Mouse (Mus musculus): ENCODE data around the gene Fance. TPM values are rescaled to one million over a fixed set of nuclear protein-coding genes. Genes with fewer than 3 reads are reported as not detected.

The Fance gene
- polyA plus RNA-seq, 1 experiment = 16.6 TPM

DNA sequence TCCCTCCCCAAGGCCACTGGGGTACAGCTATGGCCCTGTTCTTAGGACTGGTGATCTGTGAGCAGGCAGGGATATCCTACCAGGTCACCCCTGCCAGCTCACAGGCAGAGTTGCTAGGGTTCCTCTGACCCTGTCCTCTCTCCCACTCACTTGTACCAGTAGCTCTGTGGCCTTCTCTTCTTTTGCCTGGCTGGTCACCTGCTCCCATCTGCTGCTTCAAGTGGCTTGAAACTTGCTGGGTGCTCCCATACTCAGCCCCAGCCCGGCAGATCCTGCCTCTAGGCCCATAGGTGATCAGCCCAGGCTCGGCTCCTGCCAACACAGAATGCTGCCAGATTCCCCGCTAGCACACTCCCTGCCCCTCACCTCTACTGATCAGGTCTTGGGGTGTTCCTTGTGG is 12.5 kb upstream of the Fance start:
- TF ChIP-seq POLR2A (IDR thresholded peaks at IDR 0.05; ENCODE audit: low read depth, low read length) = no peak
- no peak for TF ChIP-seq CTCF (IDR thresholded peaks at IDR 0.05; ENCODE audit: extremely low read depth, insufficient read length, insufficient replicate concordance, low read depth, low read length)
- Histone ChIP-seq H3K27me3 (ENCODE audit: control insufficient read depth, insufficient read depth, low read length) (no peaks in the 10 kb centered on the region), H3K4me3 (ENCODE audit: low read depth, low read length) (no peak overlapping the region), H3K4me1 (ENCODE audit: control insufficient read depth, insufficient read depth, insufficient read length, low read length) (no peaks in the 10 kb centered on the region), H3K36me3 (ENCODE audit: control insufficient read depth, insufficient read depth, low read length) (peaks cover 53% of the 10 kb centered on the region), H3K27ac (ENCODE audit: insufficient read depth, low read depth, low read length) (no peak overlapping the region)
- 60% methylated on average over 3 of the region's 3 CpGs for WGBS

DNA sequence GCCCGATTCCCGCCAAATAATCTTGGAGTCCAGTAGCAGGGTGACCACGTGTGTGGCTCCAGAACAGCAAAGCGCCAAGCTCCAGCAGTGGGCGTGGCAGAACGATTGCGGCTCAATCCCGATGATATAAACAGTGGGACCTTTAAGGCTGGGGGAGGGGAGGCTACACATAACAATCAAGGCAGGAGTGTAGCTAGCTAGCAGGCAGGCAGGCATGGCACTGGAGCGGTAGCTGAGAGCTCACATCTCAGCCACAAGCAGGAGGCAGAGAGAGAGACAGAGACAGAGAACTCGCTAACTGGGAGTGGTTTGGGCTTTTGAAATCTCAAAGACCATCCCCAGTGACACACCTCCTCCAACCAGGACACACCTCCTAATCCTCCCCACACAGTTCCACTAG is 8.1 kb upstream of the Fance start:
- H3K4me1 ChIP-seq (ENCODE audit: control insufficient read depth, insufficient read depth, insufficient read length, low read length) = peaks cover 3% of the 10 kb centered on the region; the same call in 1 of the 2 replicates
- no peak overlapping the region for H3K27ac ChIP-seq (ENCODE audit: insufficient read depth, low read depth, low read length)
- peaks cover 16% of the 10 kb centered on the region for H3K36me3 ChIP-seq (ENCODE audit: control insufficient read depth, insufficient read depth, low read length)
- no peak overlapping the region for H3K4me3 ChIP-seq (ENCODE audit: low read depth, low read length)
- no peak for TF ChIP-seq POLR2A (IDR thresholded peaks at IDR 0.05; ENCODE audit: low read depth, low read length)
- no peak for TF ChIP-seq CTCF (IDR thresholded peaks at IDR 0.05; ENCODE audit: extremely low read depth, insufficient read length, insufficient replicate concordance, low read depth, low read length)
- WGBS = 60% methylated on average over 10 of the region's 10 CpGs
- H3K27me3 ChIP-seq (ENCODE audit: control insufficient read depth, insufficient read depth, low read length) = no peaks in the 10 kb centered on the region

- WGBS = 12% methylated on average over 18 of the region's 18 CpGs
- H3K4me1 ChIP-seq (ENCODE audit: control insufficient read depth, insufficient read depth, insufficient read length, low read length) = peaks cover 3% of the 10 kb centered on the region; the same call in 1 of the 2 replicates
- no peaks in the 10 kb centered on the region for H3K36me3 ChIP-seq (ENCODE audit: control insufficient read depth, insufficient read depth, low read length)
- H3K27ac ChIP-seq (ENCODE audit: insufficient read depth, low read depth, low read length) = no peak overlapping the region
- no peaks in the 10 kb centered on the region for H3K27me3 ChIP-seq (ENCODE audit: control insufficient read depth, insufficient read depth, low read length)
- peak overlapping the region; percentile 24; the same call in 1 of the 2 replicates for H3K4me3 ChIP-seq (ENCODE audit: low read depth, low read length)
- TF ChIP-seq POLR2A (IDR thresholded peaks at IDR 0.05; ENCODE audit: low read depth, low read length) = no peak
- peak; percentile 91; the same call in 1 of the 2 replicates for TF ChIP-seq CTCF (IDR thresholded peaks at IDR 0.05; ENCODE audit: extremely low read depth, insufficient read length, insufficient replicate concordance, low read depth, low read length)
Observed at GRCm38 (mm10) chr17:28308297-28309195, 4.8 kb upstream of the Fance start.

DNA sequence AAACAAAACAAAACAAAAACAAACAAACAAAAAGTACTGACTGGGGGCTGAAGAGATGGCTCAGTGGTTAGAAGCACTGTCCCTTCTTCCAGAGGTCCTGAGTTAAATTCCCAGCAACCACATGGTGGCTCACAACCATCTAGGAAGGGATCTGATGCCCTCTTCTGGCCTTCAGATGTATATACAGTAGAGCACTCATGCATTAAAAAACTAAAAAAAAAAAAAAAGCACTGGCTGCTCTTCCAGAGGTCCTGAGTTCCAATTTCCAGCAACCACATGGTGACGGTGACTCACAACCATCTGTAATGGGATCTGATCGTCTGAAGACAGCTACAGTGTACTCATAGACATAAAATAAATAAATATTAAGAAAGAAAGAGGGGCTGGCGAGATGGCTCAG is 2.5 kb upstream of the Fance start:
- 78% methylated on average over 3 of the region's 3 CpGs for WGBS
- no peak overlapping the region for H3K27ac ChIP-seq (ENCODE audit: insufficient read depth, low read depth, low read length)
- H3K4me1 ChIP-seq (ENCODE audit: control insufficient read depth, insufficient read depth, insufficient read length, low read length) = peaks cover 9% of the 10 kb centered on the region; the same call in 1 of the 2 replicates
- H3K4me3 ChIP-seq (ENCODE audit: low read depth, low read length) = no peak overlapping the region
- no peaks in the 10 kb centered on the region for H3K27me3 ChIP-seq (ENCODE audit: control insufficient read depth, insufficient read depth, low read length)
- TF ChIP-seq POLR2A (IDR thresholded peaks at IDR 0.05; ENCODE audit: low read depth, low read length) (no peak), CTCF (IDR thresholded peaks at IDR 0.05; ENCODE audit: extremely low read depth, insufficient read length, insufficient replicate concordance, low read depth, low read length) (no peak)
- H3K36me3 ChIP-seq (ENCODE audit: control insufficient read depth, insufficient read depth, low read length) = no peaks in the 10 kb centered on the region

DNA sequence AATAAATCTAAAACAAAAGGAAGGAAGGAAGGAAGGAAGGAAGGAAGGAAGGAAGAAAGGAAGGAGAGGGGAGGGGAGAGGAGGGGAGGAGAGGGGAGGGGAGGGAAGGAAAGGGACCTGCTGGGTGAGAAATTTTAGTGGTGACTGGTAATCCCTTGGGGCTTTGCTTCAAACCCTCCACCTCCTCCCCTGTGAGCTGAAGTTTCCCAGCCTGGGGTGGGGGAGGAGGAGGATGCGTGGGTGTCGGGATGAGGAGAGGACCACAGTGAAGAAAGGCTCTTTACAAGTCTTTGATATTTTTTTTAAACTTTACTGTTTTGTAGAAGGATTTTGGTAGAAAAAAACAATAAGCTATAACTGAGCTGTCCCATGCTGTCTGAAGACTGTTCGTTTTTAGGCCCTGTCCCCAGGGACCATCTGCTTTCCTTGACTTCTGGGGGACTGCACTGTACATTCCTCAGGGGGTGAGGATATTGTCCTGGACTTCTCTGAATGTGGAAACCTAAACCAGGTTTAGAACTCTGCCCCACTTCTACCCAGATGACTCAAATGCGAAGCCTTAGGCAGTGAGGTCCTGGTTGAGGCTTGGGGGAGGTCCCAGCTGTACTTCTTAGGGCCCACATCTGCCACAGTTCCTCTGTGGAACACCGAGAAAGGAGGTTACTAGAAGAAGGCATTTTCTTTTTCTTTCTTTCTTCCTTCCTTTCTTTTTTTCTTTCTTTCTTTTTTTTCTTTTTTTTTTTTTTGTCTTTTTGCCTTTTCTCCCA is 1.8 kb upstream of the Fance start:
- Histone ChIP-seq H3K27ac (ENCODE audit: insufficient read depth, low read depth, low read length) (no peak overlapping the region), H3K27me3 (ENCODE audit: control insufficient read depth, insufficient read depth, low read length) (no peaks in the 10 kb centered on the region), H3K4me3 (ENCODE audit: low read depth, low read length) (no peak overlapping the region), H3K4me1 (ENCODE audit: control insufficient read depth, insufficient read depth, insufficient read length, low read length) (peaks cover 9% of the 10 kb centered on the region; the same call in 1 of the 2 replicates), H3K36me3 (ENCODE audit: control insufficient read depth, insufficient read depth, low read length) (no peaks in the 10 kb centered on the region)
- WGBS = 87% methylated on average over 5 of the region's 5 CpGs
- no peak for TF ChIP-seq POLR2A (IDR thresholded peaks at IDR 0.05; ENCODE audit: low read depth, low read length)
- no peak for TF ChIP-seq CTCF (IDR thresholded peaks at IDR 0.05; ENCODE audit: extremely low read depth, insufficient read length, insufficient replicate concordance, low read depth, low read length)

GRCm38 (mm10) chr17:28312232-28313211 is 797 bp upstream of the Fance start:
- 25% methylated on average over 17 of the region's 17 CpGs for WGBS

More at GRCm38 (mm10) chr17:28312232-28313211, 797 bp upstream of the Fance start:
- Histone ChIP-seq H3K4me3 (ENCODE audit: low read depth, low read length) (peak overlapping the region; percentile 57), H3K27me3 (ENCODE audit: control insufficient read depth, insufficient read depth, low read length) (no peaks in the 10 kb centered on the region), H3K36me3 (ENCODE audit: control insufficient read depth, insufficient read depth, low read length) (peaks cover 9% of the 10 kb centered on the region), H3K4me1 (ENCODE audit: control insufficient read depth, insufficient read depth, insufficient read length, low read length) (peaks cover 9% of the 10 kb centered on the region; the same call in 1 of the 2 replicates), H3K27ac (ENCODE audit: insufficient read depth, low read depth, low read length) (no peak overlapping the region)
- no peak for TF ChIP-seq POLR2A (IDR thresholded peaks at IDR 0.05; ENCODE audit: low read depth, low read length)
- peak; percentile 34; the same call in 1 of the 2 replicates for TF ChIP-seq CTCF (IDR thresholded peaks at IDR 0.05; ENCODE audit: extremely low read depth, insufficient read length, insufficient replicate concordance, low read depth, low read length)
